Mouse (Mus musculus): Measurements from ENCODE around the gene Sbds. TPM values are rescaled to one million over a fixed set of nuclear protein-coding genes. Genes with fewer than 3 reads are reported as not detected.

Sbds gene
- polyA plus RNA-seq, 1 experiment = 40.7 TPM

GRCm38 (mm10) chr5:130292976-130293375 is 37.6 kb upstream of the Sbds start:
- Histone ChIP-seq H3K4me3 (ENCODE audit: insufficient read depth, low read depth, low read length) (no peak overlapping the region), H3K36me3 (ENCODE audit: control insufficient read depth, insufficient read depth, low read length) (no peaks in the 10 kb centered on the region; the same call in 1 of the 2 replicates), H3K27me3 (replicated peaks; ENCODE audit: control insufficient read depth, insufficient read depth, low read length) (no peaks in the 10 kb centered on the region), H3K4me1 (ENCODE audit: control insufficient read depth, insufficient read depth, low read length) (no peaks in the 10 kb centered on the region), H3K27ac (ENCODE audit: insufficient read depth, low read depth, low read length) (no peak overlapping the region)
- 96% methylated on average over 4 of the region's 4 CpGs for WGBS
- TF ChIP-seq POLR2A (IDR thresholded peaks at IDR 0.05; ENCODE audit: low read depth, low read length) (no peak), CTCF (conservative IDR thresholded peaks at IDR 0.05; ENCODE audit: insufficient read depth, insufficient read length, low read depth, low read length) (no peak)
- no peak for DNase-seq

GRCm38 (mm10) chr5:130290775-130291174 is 35.4 kb upstream of the Sbds start:
- Histone ChIP-seq H3K27me3 (replicated peaks; ENCODE audit: control insufficient read depth, insufficient read depth, low read length) (no peaks in the 10 kb centered on the region), H3K36me3 (ENCODE audit: control insufficient read depth, insufficient read depth, low read length) (no peaks in the 10 kb centered on the region), H3K4me1 (ENCODE audit: control insufficient read depth, insufficient read depth, low read length) (no peaks in the 10 kb centered on the region), H3K27ac (ENCODE audit: insufficient read depth, low read depth, low read length) (no peak overlapping the region), H3K4me3 (ENCODE audit: insufficient read depth, low read depth, low read length) (no peak overlapping the region)
- DNase-seq = no peak
- no peak for TF ChIP-seq POLR2A (IDR thresholded peaks at IDR 0.05; ENCODE audit: low read depth, low read length)
- TF ChIP-seq CTCF (conservative IDR thresholded peaks at IDR 0.05; ENCODE audit: insufficient read depth, insufficient read length, low read depth, low read length) = no peak
- 95% methylated on average over 12 of the region's 12 CpGs for WGBS

GRCm38 (mm10) chr5:130290242-130290641 is 34.9 kb upstream of the Sbds start:
- no peak overlapping the region for H3K4me3 ChIP-seq (ENCODE audit: insufficient read depth, low read depth, low read length)
- WGBS = 99% methylated on average over 6 of the region's 6 CpGs
- H3K4me1 ChIP-seq (ENCODE audit: control insufficient read depth, insufficient read depth, low read length) = no peaks in the 10 kb centered on the region
- TF ChIP-seq POLR2A (IDR thresholded peaks at IDR 0.05; ENCODE audit: low read depth, low read length) (no peak), CTCF (conservative IDR thresholded peaks at IDR 0.05; ENCODE audit: insufficient read depth, insufficient read length, low read depth, low read length) (0 out of 2 replicates have a peak, but pooled peaks have one; percentile 7)
- no peaks in the 10 kb centered on the region for H3K27me3 ChIP-seq (replicated peaks; ENCODE audit: control insufficient read depth, insufficient read depth, low read length)
- DNase-seq = no peak
- H3K27ac ChIP-seq (ENCODE audit: insufficient read depth, low read depth, low read length) = no peak overlapping the region
- H3K36me3 ChIP-seq (ENCODE audit: control insufficient read depth, insufficient read depth, low read length) = no peaks in the 10 kb centered on the region

GRCm38 (mm10) chr5:130288106-130288505 is 32.8 kb upstream of the Sbds start:
- Histone ChIP-seq H3K4me1 (ENCODE audit: control insufficient read depth, insufficient read depth, low read length) (no peaks in the 10 kb centered on the region), H3K27me3 (replicated peaks; ENCODE audit: control insufficient read depth, insufficient read depth, low read length) (no peaks in the 10 kb centered on the region), H3K4me3 (ENCODE audit: insufficient read depth, low read depth, low read length) (no peak overlapping the region), H3K36me3 (ENCODE audit: control insufficient read depth, insufficient read depth, low read length) (no peaks in the 10 kb centered on the region), H3K27ac (ENCODE audit: insufficient read depth, low read depth, low read length) (no peak overlapping the region)
- no peak for DNase-seq
- WGBS = 93% methylated on average over 7 of the region's 7 CpGs
- TF ChIP-seq POLR2A (IDR thresholded peaks at IDR 0.05; ENCODE audit: low read depth, low read length) = no peak
- TF ChIP-seq CTCF (conservative IDR thresholded peaks at IDR 0.05; ENCODE audit: insufficient read depth, insufficient read length, low read depth, low read length) = no peak

- no peak overlapping the region for H3K4me3 ChIP-seq (ENCODE audit: insufficient read depth, low read depth, low read length)
- no peaks in the 10 kb centered on the region for H3K4me1 ChIP-seq (ENCODE audit: control insufficient read depth, insufficient read depth, low read length)
- DNase-seq = no peak
- no peak overlapping the region for H3K27ac ChIP-seq (ENCODE audit: insufficient read depth, low read depth, low read length)
- WGBS = 94% methylated on average over 9 of the region's 9 CpGs
- no peaks in the 10 kb centered on the region for H3K27me3 ChIP-seq (replicated peaks; ENCODE audit: control insufficient read depth, insufficient read depth, low read length)
- no peaks in the 10 kb centered on the region for H3K36me3 ChIP-seq (ENCODE audit: control insufficient read depth, insufficient read depth, low read length)
- TF ChIP-seq POLR2A (IDR thresholded peaks at IDR 0.05; ENCODE audit: low read depth, low read length) (no peak), CTCF (conservative IDR thresholded peaks at IDR 0.05; ENCODE audit: insufficient read depth, insufficient read length, low read depth, low read length) (no peak)
Measured at GRCm38 (mm10) chr5:130283079-130283732, 27.9 kb upstream of the Sbds start.

- H3K36me3 ChIP-seq (ENCODE audit: control insufficient read depth, insufficient read depth, low read length) = no peaks in the 10 kb centered on the region
- 83% methylated on average over 7 of the region's 7 CpGs for WGBS
- TF ChIP-seq POLR2A (IDR thresholded peaks at IDR 0.05; ENCODE audit: low read depth, low read length) (no peak), CTCF (conservative IDR thresholded peaks at IDR 0.05; ENCODE audit: insufficient read depth, insufficient read length, low read depth, low read length) (no peak)
Measured at GRCm38 (mm10) chr5:130278011-130278472, 22.7 kb upstream of the Sbds start.

GRCm38 (mm10) chr5:130275509-130275908 is 20.2 kb upstream of the Sbds start:
- 41% methylated on average over 4 of the region's 4 CpGs for WGBS
- no peaks in the 10 kb centered on the region for H3K36me3 ChIP-seq (ENCODE audit: control insufficient read depth, insufficient read depth, low read length)
- no peak for TF ChIP-seq POLR2A (IDR thresholded peaks at IDR 0.05; ENCODE audit: low read depth, low read length)
- TF ChIP-seq CTCF (conservative IDR thresholded peaks at IDR 0.05; ENCODE audit: insufficient read depth, insufficient read length, low read depth, low read length) = 0 out of 2 replicates have a peak, but pooled peaks have one; percentile 11
- H3K27ac ChIP-seq (ENCODE audit: insufficient read depth, low read depth, low read length) = no peak overlapping the region
- no peaks in the 10 kb centered on the region for H3K4me1 ChIP-seq (ENCODE audit: control insufficient read depth, insufficient read depth, low read length)
- H3K4me3 ChIP-seq (ENCODE audit: insufficient read depth, low read depth, low read length) = no peak overlapping the region
- DNase-seq = peak; percentile 42
- no peaks in the 10 kb centered on the region for H3K27me3 ChIP-seq (replicated peaks; ENCODE audit: control insufficient read depth, insufficient read depth, low read length)

More at GRCm38 (mm10) chr5:130278011-130278472, 22.7 kb upstream of the Sbds start:
- DNase-seq = no peak
- Histone ChIP-seq H3K27ac (ENCODE audit: insufficient read depth, low read depth, low read length) (no peak overlapping the region), H3K4me1 (ENCODE audit: control insufficient read depth, insufficient read depth, low read length) (no peaks in the 10 kb centered on the region), H3K4me3 (ENCODE audit: insufficient read depth, low read depth, low read length) (no peak overlapping the region), H3K27me3 (replicated peaks; ENCODE audit: control insufficient read depth, insufficient read depth, low read length) (no peaks in the 10 kb centered on the region)

All from kidney, adult 2 months (tissue).